Mouse (Mus musculus) heart, adult 2 months (tissue): ENCODE data around the gene Reck. TPM values are rescaled to one million over a fixed set of nuclear protein-coding genes. Genes with fewer than 3 reads are reported as not detected.

ENCODE experiments used
- DNase-seq, 2 experiments: peaks; one replicate each; pipeline ENCODE4 v3.0.0; 2021
- H3K27ac ChIP-seq: fragments of 200-600 bp; 2 replicates; pipeline ENCODE4 v1.8.1; 2022
- H3K27me3 ChIP-seq: fragments of 200-500 bp; 2 replicates; pipeline ENCODE4 v1.6.1; 2012; ENCODE audit warnings: mild to moderate bottlenecking, low read length, inconsistent platforms, mixed read lengths; ENCODE audit not compliant: control insufficient read depth, insufficient read depth
- H3K36me3 ChIP-seq: fragments of 200-500 bp; 2 replicates; pipeline ENCODE4 v1.6.1; 2012; ENCODE audit warnings: low read length, inconsistent platforms; ENCODE audit not compliant: control insufficient read depth, insufficient read depth
- H3K4me1 ChIP-seq: fragments of 200-500 bp; 2 replicates; pipeline ENCODE4 v1.6.1; 2011; ENCODE audit warnings: low read length; ENCODE audit not compliant: control insufficient read depth, insufficient read depth
- H3K4me3 ChIP-seq: fragments of 200-600 bp; 2 replicates; pipeline ENCODE4 v1.8.1; 2022
- H3K79me2 ChIP-seq: fragments of 200-500 bp; replicated peaks from 2 replicates; pipeline ENCODE4 v1.6.1; 2012; ENCODE audit warnings: mild to moderate bottlenecking, inconsistent platforms, low read length, moderate library complexity, mixed read lengths; ENCODE audit not compliant: control insufficient read depth, insufficient read depth
- H3K9ac ChIP-seq: fragments of 200-500 bp; 2 replicates; pipeline ENCODE4 v1.6.1; 2012; ENCODE audit warnings: low read depth, mild to moderate bottlenecking, control low read depth, inconsistent platforms, low read length, mixed read lengths
- CTCF ChIP-seq: fragments of 200-600 bp; IDR thresholded peaks from 2 replicates; pipeline ENCODE4 v1.8.1; 2022; ENCODE audit warnings: antibody characterized with exemption, mild to moderate bottlenecking, moderate library complexity
- EP300 ChIP-seq: fragments of 200-500 bp; IDR thresholded peaks from 2 replicates; pipeline ENCODE4 v1.6.1; 2011; ENCODE audit warnings: low read depth, low read length, control low read depth; ENCODE audit not compliant: insufficient read depth
- POLR2A ChIP-seq: fragments of 200-500 bp; IDR thresholded peaks from 2 replicates; pipeline ENCODE4 v1.6.1; 2011; ENCODE audit warnings: mild to moderate bottlenecking, low read depth, low read length, control low read depth; ENCODE audit not compliant: insufficient read depth
- WGBS: fragments of 180-500 bp; shearing (Covaris S2); methylation state at CpG from one replicate; pipeline ENCODE4 v1.1.7; 2018; 5-methylcytosine and 5-hydroxymethylcytosine counted together
- intact Hi-C: fragments of 180-260 bp; cut with DNase I; formaldehyde crosslinking; loops from one replicate; pipeline ENCODE4 v1.15.1; 2025
- polyA plus RNA-seq: library from polyadenylated mRNA; depleted of rRNA; stranded (reverse); fragments of >200 nt; gene quantifications from 2 replicates; pipeline ENCODE4 v1.2.3, GENCODE M21; 2012
- total RNA-seq, 2 experiments: library from RNA; stranded (reverse); gene quantifications; 2 replicates each; pipeline ENCODE4 v1.2.3; 2021

The Reck gene
- total and polyA plus RNA-seq, 3 experiments = 5.4 to 6.4 (median 5.6) TPM

- no peak overlapping the region for H3K9ac ChIP-seq
- WGBS = 5% methylated on average over 8 of the region's 8 CpGs
- no peaks in the 10 kb centered on the region for H3K27me3 ChIP-seq
- H3K36me3 ChIP-seq = no peaks in the 10 kb centered on the region
- TF ChIP-seq EP300 = no peak
- TF ChIP-seq CTCF = no peak
- TF ChIP-seq POLR2A = no peak
- H3K4me1 ChIP-seq = peaks cover 7% of the 10 kb centered on the region
- no peaks in the 10 kb centered on the region for H3K79me2 ChIP-seq
- intact Hi-C loops = no loop called here
- no peak overlapping the region for H3K4me3 ChIP-seq
- H3K27ac ChIP-seq = peak overlapping the region; percentile 33
- peak in 1 of 2 experiments; percentile 36 for DNase-seq
These were observed 96.8 kb downstream of the Reck start for GRCm38 (mm10) chr4:43972137-43972591.

DNA sequence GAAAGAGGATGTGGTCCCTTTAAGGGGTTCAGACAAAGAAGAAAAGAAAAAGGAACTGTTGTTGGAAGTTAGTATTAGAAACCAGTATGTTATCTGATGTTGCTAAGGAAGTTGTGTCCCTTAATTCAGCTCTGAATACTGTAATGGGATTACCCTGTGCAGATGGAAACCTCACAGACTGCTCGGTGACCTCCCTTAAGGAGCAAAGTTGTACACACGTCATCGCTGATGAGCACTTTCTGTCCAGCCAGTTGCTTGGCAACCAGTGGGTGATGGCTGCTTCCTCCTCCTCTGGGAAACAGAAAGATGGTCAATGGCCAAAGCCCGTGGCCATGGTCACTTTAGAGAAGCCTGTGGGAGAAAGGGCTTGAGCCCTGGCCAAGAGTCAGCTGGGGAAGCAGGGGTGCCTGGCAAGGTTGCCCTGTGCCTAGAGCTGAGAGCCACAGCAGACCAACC lies 98.2 kb downstream of the Reck start:
- Histone ChIP-seq H3K79me2 (no peaks in the 10 kb centered on the region), H3K9ac (no peak overlapping the region), H3K27ac (peak overlapping the region; percentile 21), H3K4me1 (peaks cover 7% of the 10 kb centered on the region), H3K36me3 (no peaks in the 10 kb centered on the region), H3K4me3 (no peak overlapping the region), H3K27me3 (no peaks in the 10 kb centered on the region)
- TF ChIP-seq EP300 (no peak), CTCF (no peak), POLR2A (no peak)
- intact Hi-C loops = no loop called here
- WGBS = 25% methylated on average over 4 of the region's 4 CpGs
- DNase-seq = peak; percentile 61 to 83

- H3K79me2 ChIP-seq = no peaks in the 10 kb centered on the region
- no peak overlapping the region for H3K27ac ChIP-seq
- TF ChIP-seq CTCF (no peak), POLR2A (no peak), EP300 (no peak)
- peaks cover 17% of the 10 kb centered on the region for H3K4me1 ChIP-seq
- H3K4me3 ChIP-seq = no peak overlapping the region
- intact Hi-C loops = no loop called here
- no peak overlapping the region for H3K9ac ChIP-seq
- DNase-seq = no peak
- H3K36me3 ChIP-seq = no peaks in the 10 kb centered on the region
- H3K27me3 ChIP-seq = no peaks in the 10 kb centered on the region
- WGBS = 78% methylated on average over 10 of the region's 10 CpGs
These were observed 99.7 kb downstream of the Reck start for GRCm38 (mm10) chr4:43974914-43975616.

DNA sequence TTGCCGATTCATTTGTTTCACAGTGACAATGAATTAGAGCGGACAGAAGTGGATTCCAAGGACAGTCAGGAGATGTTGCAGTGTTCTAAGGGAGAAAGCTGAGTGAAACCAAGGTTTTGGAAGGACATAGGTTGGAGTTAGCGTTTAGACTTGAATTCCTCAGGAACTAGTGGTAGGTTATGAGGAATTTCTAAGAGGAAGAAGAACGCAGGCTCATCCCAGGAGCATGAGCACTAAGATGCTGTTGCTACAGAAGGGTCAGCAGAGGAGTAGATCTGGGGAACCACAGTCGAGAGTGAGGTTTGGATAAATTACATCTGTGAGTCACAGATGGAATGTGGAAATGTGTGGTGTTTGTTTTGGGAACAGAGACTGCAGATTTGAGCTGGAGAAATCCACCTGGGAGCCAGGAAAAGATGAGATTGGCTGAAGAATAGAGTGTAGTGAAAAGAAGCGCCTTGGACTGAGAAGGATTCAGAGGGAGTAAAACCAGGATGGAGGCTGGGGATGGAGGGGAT lies 101.0 kb downstream of the Reck start:
- WGBS = 79% methylated on average over 6 of the region's 6 CpGs

GRCm38 (mm10) chr4:43978521-43979443 lies 103.5 kb downstream of the Reck start:
- no peaks in the 10 kb centered on the region for H3K79me2 ChIP-seq
- 31% methylated on average over 17 of the region's 17 CpGs for WGBS
- H3K36me3 ChIP-seq = no peaks in the 10 kb centered on the region
- peak overlapping the region; percentile 31; the same call in 1 of the 2 replicates for H3K27ac ChIP-seq
- peaks cover 15% of the 10 kb centered on the region for H3K4me1 ChIP-seq
- no peak overlapping the region for H3K4me3 ChIP-seq
- TF ChIP-seq CTCF (0 out of 2 replicates have a peak, but pooled peaks have one; percentile 2), POLR2A (no peak), EP300 (no peak)
- DNase-seq = peak; percentile 64 to 67
- no peaks in the 10 kb centered on the region for H3K27me3 ChIP-seq
- H3K9ac ChIP-seq = no peak overlapping the region
- intact Hi-C loops = no loop called here

More for the DNA sequence above, 101.0 kb downstream of the Reck start:
- intact Hi-C loops = no loop called here
- DNase-seq = no peak
- Histone ChIP-seq H3K4me1 (peaks cover 18% of the 10 kb centered on the region), H3K9ac (no peak overlapping the region), H3K79me2 (no peaks in the 10 kb centered on the region), H3K27ac (no peak overlapping the region), H3K4me3 (no peak overlapping the region), H3K27me3 (no peaks in the 10 kb centered on the region), H3K36me3 (no peaks in the 10 kb centered on the region)
- TF ChIP-seq EP300 (no peak), CTCF (no peak), POLR2A (no peak)
